Mouse (Mus musculus) liver, embryonic 16.5 days (tissue): ENCODE measurements around the gene Plgrkt. TPM values are rescaled to one million over a fixed set of nuclear protein-coding genes. Genes with fewer than 3 reads are reported as not detected.

ENCODE experiments used
- ATAC-seq: fragments of 200-750 bp; cut with Nextera tagmentation; 2 replicates; pipeline ENCODE4 v1.8.0; 2017; ENCODE audit warnings: low read depth, mild to moderate bottlenecking, moderate number of reproducible peaks, moderate library complexity
- H3K27ac ChIP-seq: fragments of 300-500 bp; sonication (generic); 2 replicates; pipeline ENCODE4 v1.5.1; 2014; ENCODE audit warnings: mild to moderate bottlenecking, low read length
- H3K27me3 ChIP-seq: fragments of 300-500 bp; sonication (generic); 2 replicates; pipeline ENCODE4 v1.6.1; 2014; ENCODE audit warnings: low read depth, low read length, mixed read lengths; ENCODE audit not compliant: control insufficient read depth, insufficient read depth
- H3K36me3 ChIP-seq: fragments of 300-500 bp; sonication (generic); 2 replicates; pipeline ENCODE4 v1.6.1; 2014; ENCODE audit warnings: mild to moderate bottlenecking; ENCODE audit not compliant: control insufficient read depth, insufficient read depth
- H3K4me1 ChIP-seq: fragments of 300-500 bp; sonication (generic); 2 replicates; pipeline ENCODE4 v1.6.1; 2014; ENCODE audit warnings: low read depth, low read length, mixed read lengths; ENCODE audit not compliant: control insufficient read depth
- H3K4me2 ChIP-seq: fragments of 300-500 bp; sonication (generic); 2 replicates; pipeline ENCODE4 v1.6.1; 2014; ENCODE audit warnings: low read depth, low read length, mixed read lengths
- H3K4me3 ChIP-seq: fragments of 300-500 bp; sonication (generic); 2 replicates; pipeline ENCODE4 v1.5.1; 2014; ENCODE audit warnings: low read depth, mild to moderate bottlenecking, low read length
- H3K9ac ChIP-seq: fragments of 300-500 bp; sonication (generic); 2 replicates; pipeline ENCODE4 v1.6.1; 2014; ENCODE audit warnings: low read depth, low read length
- H3K9me3 ChIP-seq: fragments of 300-500 bp; sonication (generic); replicated peaks from 2 replicates; pipeline ENCODE4 v1.6.1; 2016; ENCODE audit warnings: low read length; ENCODE audit not compliant: control insufficient read depth
- WGBS: fragments of 180-500 bp; shearing (Covaris S2); extraction: QIAGEN DNeasy Blood & Tissue Kit; methylation state at CpG from one replicate; pipeline ENCODE4 v1.1.7; 2014; ENCODE audit not compliant: insufficient replicate concordance; 5-methylcytosine and 5-hydroxymethylcytosine counted together
- polyA plus RNA-seq: library from polyadenylated mRNA; unstranded; fragments of >200 nt; fragmentation: Nextera tagmentation; extraction: Ambion mirVana; gene quantifications from 2 replicates; pipeline ENCODE4 v1.2.1, GENCODE M21; 2015

The Plgrkt gene
- polyA plus RNA-seq, 1 experiment from 2014 or later, result 34.2 TPM

GRCm38 (mm10) chr19:29385822-29386221 lies 18.6 kb upstream of the Plgrkt start:
- no peak overlapping the region for H3K9ac ChIP-seq
- H3K4me1 ChIP-seq, result no peaks in the 10 kb centered on the region; the same call in 1 of the 2 replicates
- H3K27me3 ChIP-seq, result no peaks in the 10 kb centered on the region
- 79% methylated on average over 4 of the region's 4 CpGs for WGBS
- H3K27ac ChIP-seq, result no peak overlapping the region
- no peak overlapping the region for H3K4me2 ChIP-seq
- no peak for ATAC-seq
- H3K36me3 ChIP-seq, result no peaks in the 10 kb centered on the region
- H3K4me3 ChIP-seq, result no peak overlapping the region
- no peaks in the 10 kb centered on the region for H3K9me3 ChIP-seq

- no peak for ATAC-seq
- Histone ChIP-seq H3K4me1 (no peaks in the 10 kb centered on the region; the same call in 1 of the 2 replicates), H3K9ac (no peak overlapping the region), H3K27ac (no peak overlapping the region), H3K4me2 (no peak overlapping the region), H3K36me3 (no peaks in the 10 kb centered on the region), H3K9me3 (no peaks in the 10 kb centered on the region), H3K27me3 (no peaks in the 10 kb centered on the region), H3K4me3 (no peak overlapping the region)
- 37% methylated on average over 6 of the region's 6 CpGs for WGBS
Observed at GRCm38 (mm10) chr19:29384994-29385393, 17.8 kb upstream of the Plgrkt start.

GRCm38 (mm10) chr19:29384412-29384811 lies 17.2 kb upstream of the Plgrkt start:
- no peak overlapping the region for H3K9ac ChIP-seq
- 62% methylated on average over 9 of the region's 9 CpGs for WGBS
- no peak overlapping the region for H3K4me2 ChIP-seq
- H3K9me3 ChIP-seq, result no peaks in the 10 kb centered on the region
- H3K27me3 ChIP-seq, result no peaks in the 10 kb centered on the region
- H3K36me3 ChIP-seq, result no peaks in the 10 kb centered on the region
- no peak for ATAC-seq
- H3K27ac ChIP-seq, result no peak overlapping the region
- H3K4me3 ChIP-seq, result no peak overlapping the region
- H3K4me1 ChIP-seq, result no peaks in the 10 kb centered on the region; the same call in 1 of the 2 replicates

GRCm38 (mm10) chr19:29383368-29383767 lies 16.2 kb upstream of the Plgrkt start:
- Histone ChIP-seq H3K9ac (no peak overlapping the region), H3K27me3 (no peaks in the 10 kb centered on the region), H3K27ac (no peak overlapping the region), H3K36me3 (no peaks in the 10 kb centered on the region), H3K4me3 (no peak overlapping the region), H3K4me2 (no peak overlapping the region), H3K9me3 (no peaks in the 10 kb centered on the region), H3K4me1 (no peaks in the 10 kb centered on the region; the same call in 1 of the 2 replicates)
- WGBS, result 84% methylated on average over 5 of the region's 5 CpGs
- no peak for ATAC-seq

- ATAC-seq, result peak; percentile 63
- peak overlapping the region; percentile 60 for H3K27ac ChIP-seq
- 65% methylated on average over 14 of the region's 14 CpGs for WGBS
Observed at GRCm38 (mm10) chr19:29379839-29380603, 12.8 kb upstream of the Plgrkt start.

GRCm38 (mm10) chr19:29376382-29376781 lies 9.2 kb upstream of the Plgrkt start:
- WGBS, result 54% methylated on average over 3 of the region's 3 CpGs
- Histone ChIP-seq H3K9ac (no peak overlapping the region), H3K4me2 (no peak overlapping the region), H3K9me3 (no peaks in the 10 kb centered on the region), H3K4me1 (peaks cover 6% of the 10 kb centered on the region), H3K36me3 (no peaks in the 10 kb centered on the region), H3K27ac (no peak overlapping the region), H3K4me3 (no peak overlapping the region), H3K27me3 (no peaks in the 10 kb centered on the region)
- no peak for ATAC-seq

More at GRCm38 (mm10) chr19:29379839-29380603, 12.8 kb upstream of the Plgrkt start:
- Histone ChIP-seq H3K9me3 (no peaks in the 10 kb centered on the region), H3K36me3 (no peaks in the 10 kb centered on the region), H3K4me3 (no peak overlapping the region), H3K4me2 (no peak overlapping the region), H3K27me3 (no peaks in the 10 kb centered on the region), H3K9ac (no peak overlapping the region), H3K4me1 (no peaks in the 10 kb centered on the region; the same call in 1 of the 2 replicates)

- 79% methylated on average over 9 of the region's 9 CpGs for WGBS
- Histone ChIP-seq H3K9me3 (no peaks in the 10 kb centered on the region), H3K27ac (no peak overlapping the region), H3K36me3 (no peaks in the 10 kb centered on the region), H3K4me1 (peaks cover 8% of the 10 kb centered on the region), H3K4me2 (no peak overlapping the region), H3K4me3 (no peak overlapping the region), H3K27me3 (no peaks in the 10 kb centered on the region), H3K9ac (no peak overlapping the region)
- ATAC-seq, result no peak
Observed at GRCm38 (mm10) chr19:29374947-29375346, 7.8 kb upstream of the Plgrkt start.

- no peak overlapping the region for H3K4me2 ChIP-seq
- ATAC-seq, result no peak
- WGBS, result 73% methylated on average over 11 of the region's 11 CpGs
Observed at GRCm38 (mm10) chr19:29373438-29373837, 6.2 kb upstream of the Plgrkt start.

GRCm38 (mm10) chr19:29372621-29373020 lies 5.4 kb upstream of the Plgrkt start:
- no peak for ATAC-seq
- Histone ChIP-seq H3K27ac (no peak overlapping the region), H3K9me3 (no peaks in the 10 kb centered on the region), H3K4me3 (no peak overlapping the region), H3K27me3 (no peaks in the 10 kb centered on the region), H3K4me1 (peaks cover 8% of the 10 kb centered on the region), H3K9ac (no peak overlapping the region), H3K4me2 (no peak overlapping the region), H3K36me3 (no peaks in the 10 kb centered on the region)
- 61% methylated on average over 3 of the region's 3 CpGs for WGBS

More at GRCm38 (mm10) chr19:29373438-29373837, 6.2 kb upstream of the Plgrkt start:
- H3K27ac ChIP-seq, result no peak overlapping the region
- peaks cover 8% of the 10 kb centered on the region for H3K4me1 ChIP-seq
- H3K9ac ChIP-seq, result no peak overlapping the region
- no peaks in the 10 kb centered on the region for H3K36me3 ChIP-seq
- H3K27me3 ChIP-seq, result no peaks in the 10 kb centered on the region
- no peak overlapping the region for H3K4me3 ChIP-seq
- no peaks in the 10 kb centered on the region for H3K9me3 ChIP-seq
